Mouse (Mus musculus) hindbrain, embryonic 11.5 days (tissue): ENCODE measurements at regions not wholly inside any gene's neighbourhood (a gene's known extent, or its start where the extent isn't known, plus 50 kb on each side); places are given as distances from the start of the nearest gene placed in this dataset.
"Not testable (repeated sequence)": the region's sequence is repeated elsewhere in the genome, so short reads cannot be mapped to it uniquely, and the experiment has no call there.

ENCODE experiments used
- ATAC-seq: fragments of 200-750 bp; cut with Nextera tagmentation; 2 replicates; pipeline ENCODE4 v1.8.0; 2017; ENCODE audit warnings: mild to moderate bottlenecking, moderate TSS enrichment, moderate library complexity; ENCODE audit not compliant: low FRiP score
- DNase-seq: peaks from one replicate; pipeline ENCODE4 v3.0.0-alpha.2; 2015; ENCODE audit warnings: low spot score
- H3K27ac ChIP-seq: fragments of 300-500 bp; sonication (generic); 2 replicates; pipeline ENCODE4 v1.5.1; 2014; ENCODE audit warnings: mild to moderate bottlenecking, low read depth, low read length
- H3K27me3 ChIP-seq: fragments of 300-500 bp; sonication (generic); 2 replicates; pipeline ENCODE4 v1.6.1; 2014; ENCODE audit warnings: mild to moderate bottlenecking, low read length, moderate library complexity, mixed read lengths; ENCODE audit not compliant: control insufficient read depth, insufficient read depth
- H3K36me3 ChIP-seq: fragments of 300-500 bp; sonication (generic); 2 replicates; pipeline ENCODE4 v1.6.1; 2014; ENCODE audit warnings: mild to moderate bottlenecking, low read length, moderate library complexity, mixed read lengths; ENCODE audit not compliant: control insufficient read depth, insufficient read depth
- H3K4me1 ChIP-seq: fragments of 300-500 bp; sonication (generic); replicated peaks from 2 replicates; pipeline ENCODE4 v1.6.1; 2014; ENCODE audit warnings: low read length, mixed read lengths; ENCODE audit not compliant: control insufficient read depth, insufficient read depth
- H3K4me2 ChIP-seq: fragments of 300-500 bp; sonication (generic); replicated peaks from 2 replicates; pipeline ENCODE4 v1.6.1; 2014; ENCODE audit warnings: mild to moderate bottlenecking, low read depth, low read length
- H3K4me3 ChIP-seq: fragments of 300-500 bp; sonication (generic); 2 replicates; pipeline ENCODE4 v1.5.1; 2014; ENCODE audit warnings: low read depth, low read length
- H3K9ac ChIP-seq: fragments of 300-500 bp; sonication (generic); 2 replicates; pipeline ENCODE4 v1.6.1; 2014; ENCODE audit warnings: low read depth, low read length
- H3K9me3 ChIP-seq: fragments of 300-500 bp; sonication (generic); 2 replicates; pipeline ENCODE4 v1.6.1; 2016; ENCODE audit warnings: low read length; ENCODE audit not compliant: control insufficient read depth
- WGBS: fragments of 180-500 bp; shearing (Covaris S2); extraction: QIAGEN DNeasy Blood & Tissue Kit; methylation state at CpG from one replicate; pipeline ENCODE4 v1.1.7; 2014; 5-methylcytosine and 5-hydroxymethylcytosine counted together

DNA sequence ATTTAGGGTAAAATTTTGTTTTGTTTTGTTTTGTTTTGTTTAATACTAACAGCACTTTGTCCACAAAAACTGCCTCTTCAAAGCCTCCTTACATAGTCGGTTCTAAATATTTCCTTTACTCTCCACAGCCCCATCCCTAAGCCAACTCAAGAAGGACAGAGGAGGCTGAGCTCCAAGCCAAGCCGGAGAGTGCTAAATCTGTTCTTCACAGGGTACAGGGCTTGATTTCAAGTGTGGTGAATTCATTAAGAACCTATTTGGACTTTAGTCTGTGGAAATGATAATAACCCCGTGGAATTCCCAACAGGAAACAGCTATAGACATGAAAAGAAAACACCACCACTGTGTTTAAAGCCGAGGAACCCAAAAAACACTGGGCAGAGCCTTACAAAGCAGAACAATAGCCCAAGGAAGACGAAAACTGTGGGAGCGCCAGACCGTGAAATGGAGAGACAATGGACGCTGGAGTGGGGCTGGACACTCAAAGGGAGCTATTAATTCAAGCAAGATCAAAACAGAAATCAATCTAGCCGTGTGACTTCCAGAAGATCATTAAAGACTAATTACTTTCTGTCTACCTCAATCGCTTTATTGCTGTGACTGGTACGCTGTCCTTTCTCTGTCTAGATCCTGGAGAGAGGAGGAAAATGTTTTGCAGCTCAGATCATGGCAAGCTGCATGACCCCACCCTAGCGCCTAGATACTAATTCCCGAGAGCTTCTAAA is 194.7 kb downstream of the Trmt11 start:
- Histone ChIP-seq H3K4me3 (no peak overlapping the region), H3K9ac (no peak overlapping the region)

GRCm38 (mm10) chr10:30370542-30370941 is 170.2 kb upstream of the Cenpw start:
- no peak for ATAC-seq
- Histone ChIP-seq H3K27ac (no peak overlapping the region), H3K27me3 (no peaks in the 10 kb centered on the region), H3K4me1 (no peaks in the 10 kb centered on the region), H3K9me3 (no peaks in the 10 kb centered on the region), H3K4me3 (no peak overlapping the region), H3K36me3 (no peaks in the 10 kb centered on the region), H3K9ac (no peak overlapping the region), H3K4me2 (no peak overlapping the region)
- peak; percentile 3 for DNase-seq
- 4% methylated on average over 1 of the region's 1 CpGs for WGBS

More for the DNA sequence above, 194.7 kb downstream of the Trmt11 start:
- no peaks in the 10 kb centered on the region for H3K4me1 ChIP-seq
- 0 out of 2 replicates have a peak overlapping the region, but pooled peaks have one; percentile 33 for H3K27ac ChIP-seq
- DNase-seq (peak; percentile 83), ATAC-seq (peak; percentile 96)
- H3K36me3 ChIP-seq, result no peaks in the 10 kb centered on the region
- 0 out of 2 replicates have a peak overlapping the region, but pooled peaks have one; percentile 8 for H3K4me2 ChIP-seq
- peaks cover 32% of the 10 kb centered on the region for H3K27me3 ChIP-seq
- H3K9me3 ChIP-seq, result no peaks in the 10 kb centered on the region
- 20% methylated on average over 13 of the region's 13 CpGs for WGBS

DNA sequence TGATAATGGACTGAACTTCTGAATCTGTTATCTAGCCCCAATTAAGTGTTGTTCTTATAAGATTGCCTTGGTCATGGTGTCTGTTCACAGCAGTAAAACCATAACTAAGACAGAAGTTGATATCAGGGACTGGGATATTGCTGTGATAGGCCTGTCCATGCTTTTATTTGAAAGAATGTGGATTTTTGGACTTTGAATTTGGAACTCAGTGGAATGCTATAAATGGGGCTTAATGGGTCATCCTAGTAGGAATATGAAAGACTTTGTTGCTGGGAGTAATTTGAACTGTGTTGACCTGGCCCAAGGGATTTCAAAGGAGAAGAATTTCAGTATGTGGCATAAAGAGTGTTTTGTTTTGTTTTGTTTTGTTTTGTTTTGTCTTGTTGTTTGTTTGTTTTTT is 160.5 kb upstream of the Cenpw start:
- not testable (repeated sequence) for H3K27ac ChIP-seq, H3K4me3 ChIP-seq, H3K4me2 ChIP-seq, H3K4me1 ChIP-seq, DNase-seq, H3K9ac ChIP-seq, H3K27me3 ChIP-seq, H3K9me3 ChIP-seq, H3K36me3 ChIP-seq, ATAC-seq

- Histone ChIP-seq H3K4me3 (no peak overlapping the region), H3K36me3 (no peaks in the 10 kb centered on the region), H3K4me2 (no peak overlapping the region), H3K4me1 (no peaks in the 10 kb centered on the region), H3K9ac (no peak overlapping the region), H3K27me3 (no peaks in the 10 kb centered on the region), H3K9me3 (no peaks in the 10 kb centered on the region), H3K27ac (no peak overlapping the region)
- ATAC-seq (no peak), DNase-seq (no peak)
- WGBS, result 89% methylated on average over 1 of the region's 1 CpGs
Observed at GRCm38 (mm10) chr10:30359051-30359450, 158.7 kb upstream of the Cenpw start.

DNA sequence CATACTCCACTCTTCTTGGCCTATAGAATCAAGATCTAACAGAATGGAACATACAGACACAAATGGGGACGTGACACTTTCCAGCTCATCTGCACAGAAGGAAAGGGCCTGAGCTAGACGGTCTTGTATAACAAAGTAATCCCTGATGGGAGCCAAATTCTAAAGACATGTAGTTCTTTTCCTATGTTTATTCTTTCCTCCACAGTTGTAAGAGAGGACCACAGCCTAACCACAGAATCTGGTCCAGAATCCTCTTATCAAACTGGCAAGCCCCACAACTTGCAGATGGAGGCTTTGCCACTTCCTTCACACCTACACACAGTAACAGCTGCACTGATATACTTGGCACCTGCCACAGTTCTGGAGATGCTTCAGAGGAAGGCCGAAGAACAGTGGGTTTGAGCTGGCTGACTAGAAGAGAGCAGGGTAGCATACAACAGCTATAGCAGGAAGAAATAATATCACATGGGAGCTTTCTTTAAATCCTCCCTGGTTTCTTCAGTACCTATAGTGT is 142.7 kb upstream of the Cenpw start:
- Histone ChIP-seq H3K27me3 (no peaks in the 10 kb centered on the region), H3K4me3 (no peak overlapping the region), H3K27ac (no peak overlapping the region), H3K36me3 (no peaks in the 10 kb centered on the region), H3K9ac (no peak overlapping the region), H3K9me3 (no peaks in the 10 kb centered on the region), H3K4me1 (no peaks in the 10 kb centered on the region), H3K4me2 (no peak overlapping the region)
- no peak for DNase-seq
- no peak for ATAC-seq
- 85% methylated on average over 3 of the region's 3 CpGs for WGBS

GRCm38 (mm10) chr10:30328334-30329014 is 128.1 kb upstream of the Cenpw start:
- H3K36me3 ChIP-seq, result no peaks in the 10 kb centered on the region
- ATAC-seq, result peak; percentile 41
- no peaks in the 10 kb centered on the region for H3K27me3 ChIP-seq
- no peak overlapping the region for H3K27ac ChIP-seq
- H3K4me2 ChIP-seq, result no peak overlapping the region
- DNase-seq, result peak; percentile 3
- no peak overlapping the region for H3K9ac ChIP-seq
- H3K4me3 ChIP-seq, result no peak overlapping the region
- H3K4me1 ChIP-seq, result no peaks in the 10 kb centered on the region
- H3K9me3 ChIP-seq, result no peaks in the 10 kb centered on the region
- WGBS, result 57% methylated on average over 10 of the region's 10 CpGs

GRCm38 (mm10) chr10:30327849-30328248 is 127.5 kb upstream of the Cenpw start:
- Histone ChIP-seq H3K4me1 (no peaks in the 10 kb centered on the region), H3K36me3 (no peaks in the 10 kb centered on the region), H3K27me3 (no peaks in the 10 kb centered on the region), H3K4me3 (no peak overlapping the region), H3K27ac (no peak overlapping the region), H3K4me2 (no peak overlapping the region), H3K9me3 (no peaks in the 10 kb centered on the region), H3K9ac (no peak overlapping the region)
- ATAC-seq, result peak; percentile 82
- DNase-seq, result peak; percentile 23
- WGBS, result 48% methylated on average over 8 of the region's 8 CpGs

GRCm38 (mm10) chr10:30326861-30327260 is 126.5 kb upstream of the Cenpw start:
- H3K4me1 ChIP-seq, result no peaks in the 10 kb centered on the region
- no peaks in the 10 kb centered on the region for H3K36me3 ChIP-seq
- no peak overlapping the region for H3K27ac ChIP-seq
- no peak overlapping the region for H3K9ac ChIP-seq
- DNase-seq (no peak), ATAC-seq (no peak)
- H3K27me3 ChIP-seq, result no peaks in the 10 kb centered on the region
- H3K9me3 ChIP-seq, result no peaks in the 10 kb centered on the region
- no peak overlapping the region for H3K4me2 ChIP-seq
- WGBS, result 69% methylated on average over 1 of the region's 1 CpGs
- H3K4me3 ChIP-seq, result no peak overlapping the region

GRCm38 (mm10) chr10:30295871-30296270 is 95.5 kb upstream of the Cenpw start:
- H3K4me3 ChIP-seq, H3K4me1 ChIP-seq, H3K27me3 ChIP-seq, H3K9ac ChIP-seq, H3K9me3 ChIP-seq, H3K36me3 ChIP-seq, H3K4me2 ChIP-seq, DNase-seq, H3K27ac ChIP-seq, ATAC-seq: not testable (repeated sequence)
- 94% methylated on average over 2 of the region's 7 CpGs for WGBS
